Mouse (Mus musculus): Measurements from ENCODE around the gene Rftn1.

DNA sequence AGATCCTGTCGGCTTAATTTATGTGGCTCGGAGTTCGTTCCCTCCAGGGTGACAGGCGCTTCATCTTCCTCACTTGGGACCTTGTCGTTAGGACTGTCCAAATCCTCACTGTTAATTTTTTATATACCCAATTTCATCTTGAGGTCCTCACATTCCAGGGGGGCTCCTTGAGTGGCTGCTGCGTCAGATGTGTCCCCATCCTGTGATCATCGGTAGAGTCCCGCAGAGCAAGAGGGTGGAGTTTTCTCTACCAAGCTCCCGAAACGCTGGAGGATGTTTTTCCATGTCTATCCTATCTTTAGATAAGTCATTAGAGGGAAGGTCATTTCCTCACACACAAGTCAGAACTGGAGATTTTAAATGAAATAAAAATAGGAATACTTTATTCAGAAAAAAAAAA lies 55.0 kb downstream of the Rftn1 start:
- no peak for TF ChIP-seq EP300 (IDR thresholded peaks at IDR 0.05; ENCODE audit: insufficient read depth, low read depth, low read length)
- TF ChIP-seq POLR2A (IDR thresholded peaks at IDR 0.05; ENCODE audit: insufficient read depth, low read length): no peak
